Mouse (Mus musculus) right cerebral cortex, adult 2 months (tissue): Measurements from ENCODE around the gene Scn1b.

Experiments used
- DNase-seq, 2 experiments: peaks; one replicate each; pipeline ENCODE4 v3.0.0; 2021 to 2022; ENCODE audit warnings: low spot score in 2 of 2

Scn1b gene

DNA sequence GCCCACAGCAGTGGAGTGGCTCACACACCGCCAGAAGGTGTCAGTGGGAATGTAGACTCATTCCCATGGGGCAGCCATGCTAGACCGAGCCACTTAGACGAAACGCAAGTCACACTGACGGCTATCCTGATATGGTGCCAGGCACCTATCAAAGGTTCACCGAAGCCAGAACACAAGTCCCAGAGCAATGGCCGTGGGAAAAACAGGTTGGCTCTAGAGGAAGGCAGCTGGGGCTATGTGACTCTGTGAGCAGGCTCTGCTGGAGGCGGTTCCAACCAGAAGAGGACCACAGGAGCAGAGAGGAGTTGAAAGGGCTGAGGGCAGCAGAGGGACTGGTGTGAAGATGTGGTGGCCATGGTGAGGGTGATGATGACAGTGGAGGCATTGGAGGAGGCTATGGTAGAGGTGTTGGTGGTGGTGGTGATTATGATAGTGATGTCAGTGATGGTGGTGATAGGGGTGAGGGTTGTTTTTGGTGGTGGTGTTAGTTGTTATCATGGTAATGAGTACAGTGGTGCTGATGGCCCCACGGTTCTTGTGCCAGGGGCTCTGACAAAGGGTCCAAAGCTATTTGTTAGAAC is 40.5 kb downstream of the Scn1b start:
- DNase-seq = no peak

DNA sequence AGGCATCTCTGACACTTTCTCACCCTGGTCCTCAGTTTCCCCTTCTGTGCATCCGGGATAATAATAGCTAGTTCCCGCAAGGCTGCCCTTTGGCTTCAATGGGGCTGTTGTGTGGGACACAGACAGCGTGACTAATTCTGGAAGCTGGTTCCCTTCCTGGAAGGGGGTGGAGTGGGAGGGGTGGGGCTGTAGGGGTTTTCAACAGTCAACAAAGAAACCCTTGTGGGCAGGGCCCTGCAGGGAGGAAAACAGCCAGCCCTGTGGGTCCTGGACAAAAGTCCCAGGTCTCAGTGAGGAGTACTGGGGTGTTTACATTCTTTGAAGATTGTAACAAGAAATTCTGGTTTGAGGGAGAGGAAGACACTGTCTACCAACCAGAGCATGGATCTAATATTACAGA is 41.6 kb downstream of the Scn1b start:
- no peak for DNase-seq

DNA sequence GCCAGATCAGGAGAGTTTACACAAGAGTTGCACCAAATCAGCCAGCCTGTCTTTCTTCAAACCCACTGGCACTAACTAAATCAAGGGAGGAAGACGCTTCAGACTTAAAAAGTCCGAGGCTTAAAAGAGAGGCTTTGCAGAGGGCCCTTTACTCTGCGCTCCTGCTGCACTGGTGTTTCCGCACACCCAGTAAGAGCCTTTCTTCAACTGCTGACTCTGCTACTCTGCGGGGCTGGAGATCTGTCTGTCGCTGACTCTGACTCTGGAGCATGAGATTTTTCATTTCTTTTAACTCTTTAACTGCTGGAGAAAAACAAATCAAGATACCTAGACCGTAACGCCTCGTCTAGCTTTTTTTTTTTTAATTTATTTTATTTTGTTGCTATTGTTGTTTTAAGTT is 42.7 kb downstream of the Scn1b start:
- no peak for DNase-seq

DNA sequence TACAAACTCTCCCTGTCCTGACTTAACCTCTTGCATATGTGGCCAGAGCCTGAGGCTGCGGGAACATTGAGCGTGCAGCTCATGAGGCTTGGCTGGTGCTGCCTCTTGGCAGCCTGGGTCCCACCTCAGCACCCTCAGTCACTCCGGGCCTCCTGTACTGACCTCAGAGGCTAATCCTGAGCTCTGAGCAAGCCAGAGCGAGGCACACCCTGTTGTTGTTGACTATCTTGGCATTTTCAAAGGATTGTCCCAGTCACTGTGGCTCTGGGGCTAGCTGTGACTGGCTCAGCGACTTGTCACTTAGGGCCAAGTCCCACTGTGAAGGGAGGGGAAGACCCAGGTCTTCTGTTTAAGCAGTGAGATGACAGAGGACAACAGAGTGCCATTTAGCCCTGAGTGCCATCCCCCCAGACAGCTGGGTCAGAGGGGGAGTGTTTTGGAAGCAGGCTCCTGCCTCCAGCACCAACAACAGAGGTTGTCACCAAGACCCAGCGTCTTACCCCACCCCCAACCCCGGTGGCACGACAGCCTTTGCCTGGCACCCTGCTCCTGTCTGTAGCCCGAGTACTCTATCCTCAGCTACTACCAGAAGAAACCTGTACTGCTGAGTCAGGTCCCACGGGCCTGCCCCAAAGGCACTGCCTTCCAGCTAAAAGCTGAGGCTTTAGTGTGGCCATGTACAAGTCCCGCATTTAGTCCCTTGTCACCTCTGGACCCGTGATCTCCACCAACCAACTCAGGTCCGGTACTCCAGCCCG is 43.8 kb downstream of the Scn1b start:
- DNase-seq = no peak

DNA sequence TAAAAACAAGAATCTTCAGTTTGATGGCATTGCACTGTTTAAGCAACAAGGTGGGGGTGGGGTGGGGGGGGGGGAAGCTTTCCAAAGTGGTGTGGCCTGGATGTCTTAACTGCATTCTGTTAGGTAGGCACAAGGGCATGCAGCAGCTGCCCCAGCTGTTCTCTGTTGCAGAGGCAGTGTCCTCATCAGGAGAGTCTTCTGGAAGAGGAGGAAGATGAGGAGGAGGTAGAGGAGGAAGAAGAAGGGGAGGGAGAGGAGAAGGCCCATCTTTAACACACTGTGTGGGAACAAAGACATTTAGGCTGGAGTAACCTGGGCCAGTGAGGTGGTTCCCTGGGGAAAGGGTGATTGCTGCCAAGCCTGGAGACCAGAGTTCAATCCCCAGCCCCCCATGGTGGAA is 44.7 kb downstream of the Scn1b start:
- DNase-seq = no peak

DNA sequence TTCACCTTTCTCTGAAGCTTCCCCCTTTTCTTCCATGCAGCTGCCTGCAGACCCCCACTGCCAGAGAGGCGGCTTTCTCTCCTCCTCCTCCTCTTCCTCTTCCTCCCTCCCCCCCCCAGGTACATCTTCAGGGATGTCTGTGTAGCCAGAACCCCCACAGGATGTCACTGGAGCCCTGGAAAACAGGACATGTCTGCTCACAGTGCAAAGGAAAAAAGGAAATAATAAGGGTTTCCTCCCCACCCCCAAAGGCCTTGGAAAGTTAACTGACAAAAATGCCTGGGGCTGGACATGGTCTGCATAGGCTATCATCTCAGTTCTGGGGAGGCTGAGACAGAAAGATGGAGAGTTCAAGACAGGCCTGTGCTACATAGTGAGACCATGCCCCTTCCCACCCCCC is 45.7 kb downstream of the Scn1b start:
- no peak for DNase-seq

DNA sequence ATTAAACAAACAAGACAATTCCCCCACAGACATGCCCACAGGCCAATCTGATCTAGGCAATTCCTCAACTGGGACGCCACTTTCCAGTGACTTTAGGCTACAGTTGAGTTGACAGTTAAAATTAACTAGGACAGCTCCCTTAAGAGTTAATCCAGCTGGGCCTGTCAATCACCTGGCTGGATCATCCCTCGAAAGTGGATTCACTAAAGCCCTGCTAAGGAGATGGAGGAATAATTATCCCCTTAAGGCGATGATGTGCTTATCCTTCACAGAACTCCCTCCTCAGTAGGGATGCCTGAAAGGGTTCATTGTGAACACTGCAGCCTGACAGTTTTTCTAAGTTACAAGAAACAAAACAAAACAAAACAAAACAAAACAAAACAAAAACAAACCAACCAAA is 46.2 kb downstream of the Scn1b start:
- no peak for DNase-seq

DNA sequence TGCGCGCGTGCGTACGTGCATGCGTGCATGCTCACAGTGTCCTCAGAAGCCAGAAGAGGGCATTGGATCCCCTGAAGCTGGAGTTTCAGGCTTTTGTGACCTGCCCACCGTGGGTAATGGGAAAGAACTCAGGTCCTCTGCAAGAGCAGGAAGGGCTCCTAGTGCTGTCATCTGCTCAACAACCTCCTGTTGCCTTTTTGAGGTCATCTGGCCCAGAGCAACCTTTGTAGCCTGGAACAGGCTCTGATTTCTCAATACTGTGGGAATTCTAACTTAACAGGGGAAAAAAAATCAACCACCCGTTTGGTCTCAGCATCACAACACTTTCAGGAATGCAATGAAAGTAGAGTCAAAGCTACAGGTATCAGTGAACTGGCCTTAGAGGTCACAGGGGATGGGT is 47.1 kb downstream of the Scn1b start:
- no peak for DNase-seq

DNA sequence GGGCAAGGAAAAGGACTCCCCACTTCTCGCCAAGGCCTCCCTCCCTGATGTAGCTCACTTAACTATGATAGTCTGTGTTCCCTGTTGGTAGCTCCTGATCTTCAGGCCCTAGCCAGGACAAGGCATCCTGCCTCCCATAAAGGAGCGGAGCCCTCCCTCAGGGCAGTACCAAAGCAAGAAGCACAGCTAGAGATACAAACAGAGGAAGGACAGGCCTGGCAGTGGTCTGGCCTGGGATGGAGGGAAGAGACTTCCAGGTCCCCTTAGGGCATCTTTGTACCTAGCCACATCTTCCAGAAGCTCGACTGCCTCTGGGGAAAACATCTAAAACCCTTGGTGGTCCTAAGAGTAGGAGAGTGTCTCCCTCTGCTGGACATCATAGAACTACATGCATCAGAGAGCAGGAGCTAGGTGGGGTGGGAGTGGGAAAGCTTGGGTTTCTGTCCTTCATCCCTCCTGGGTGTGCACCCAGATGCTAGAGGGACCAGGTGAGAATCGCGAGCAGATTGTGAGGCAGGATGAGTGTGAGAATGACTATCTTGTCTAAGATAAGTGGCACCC is 48.8 kb downstream of the Scn1b start:
- peak; percentile 76 to 81 for DNase-seq

DNA sequence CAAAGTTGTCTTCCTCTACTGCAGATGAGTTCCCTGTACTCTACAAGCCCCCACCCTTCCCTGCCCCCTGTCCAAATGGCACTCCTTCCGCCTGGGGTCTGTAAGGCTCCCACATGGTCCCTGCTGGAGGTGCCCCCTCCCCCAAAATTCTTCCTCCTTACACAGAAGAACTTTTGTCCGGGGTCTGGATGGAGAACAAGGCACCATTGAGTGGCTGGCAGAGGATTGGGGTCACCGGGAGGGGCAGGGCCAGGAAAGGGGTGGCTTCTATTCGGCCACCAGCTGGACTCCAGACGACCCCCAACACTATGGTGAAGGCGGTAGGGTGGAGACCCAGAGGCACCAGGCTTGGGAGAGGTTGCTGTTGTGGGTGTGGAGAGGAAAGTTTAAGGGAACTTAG is 49.3 kb downstream of the Scn1b start:
- DNase-seq = peak in 1 of 2 experiments; percentile 33

DNA sequence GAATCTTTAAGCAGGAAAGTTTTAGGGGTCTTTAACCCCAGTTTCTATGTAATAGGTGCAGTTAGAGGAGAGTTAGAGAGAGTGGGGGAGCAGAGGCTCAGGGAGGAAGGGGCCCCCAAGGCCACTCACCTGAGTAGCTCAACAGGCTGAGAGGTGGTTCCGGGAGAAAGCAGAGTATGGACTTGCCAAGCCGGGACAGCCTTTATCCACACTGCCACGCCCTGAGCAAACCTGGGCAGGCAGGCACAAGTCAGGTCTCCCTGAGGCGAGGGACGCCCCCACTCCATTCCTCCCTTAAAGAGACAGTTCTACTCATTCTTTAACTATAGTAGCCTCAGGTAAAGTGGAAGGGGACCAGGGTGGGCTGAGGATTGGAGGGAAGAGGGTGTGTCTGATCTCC is 50.3 kb downstream of the Scn1b start, which contains the start of gene Fxyd3:
Gene Fxyd3 (minus strand): TSS at position 213 of the 400 bp plus-strand sequence.
- no peak for DNase-seq

DNA sequence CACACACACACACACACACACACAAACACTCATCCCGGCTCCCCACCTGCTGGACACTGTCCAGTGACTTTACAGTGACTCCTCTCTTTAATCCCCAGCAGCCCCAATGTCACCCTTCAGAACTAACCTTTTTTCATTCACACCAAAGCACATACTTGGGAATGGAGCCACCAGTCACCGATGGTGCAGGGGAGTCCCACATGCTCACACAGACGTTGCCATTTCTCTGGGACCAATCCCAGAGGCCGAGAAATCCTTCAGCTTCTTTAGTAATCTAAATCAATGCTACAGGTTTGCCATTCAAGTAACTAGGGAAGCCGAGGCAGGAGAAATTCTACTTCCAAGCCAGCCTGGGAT is 52.1 kb downstream of the Scn1b start:
- no peak for DNase-seq

DNA sequence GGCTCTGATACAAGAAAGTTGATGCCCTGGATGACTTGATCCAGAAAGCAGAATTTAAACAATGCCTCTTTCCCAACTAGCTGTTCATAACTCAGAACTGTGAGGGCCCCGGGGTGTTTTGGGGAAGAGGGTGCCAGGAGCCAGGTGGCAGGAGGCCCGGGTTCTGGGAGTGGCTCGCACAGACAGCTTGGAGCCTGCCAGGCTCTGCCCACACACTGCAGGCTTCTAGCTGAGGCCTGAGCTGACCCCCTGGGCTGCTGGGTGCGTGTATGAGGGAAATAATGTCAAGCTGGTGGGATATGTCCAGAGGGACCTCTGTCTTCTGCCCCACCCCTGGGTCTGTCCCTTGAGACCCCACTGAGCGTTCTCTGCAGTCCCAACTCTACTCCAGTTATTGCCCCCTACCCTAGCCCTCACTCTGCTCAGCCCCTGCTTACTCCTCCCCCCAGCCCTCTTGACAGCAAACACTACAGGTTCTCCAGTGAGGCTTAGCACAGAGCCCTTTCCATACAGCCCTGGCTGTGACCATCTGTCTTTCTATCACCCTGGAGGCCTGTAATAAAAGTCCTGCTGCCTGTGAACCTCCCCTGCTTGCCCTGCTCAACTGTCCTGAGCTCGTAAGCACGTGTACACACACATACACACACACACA is 52.6 kb downstream of the Scn1b start:
- DNase-seq = no peak

DNA sequence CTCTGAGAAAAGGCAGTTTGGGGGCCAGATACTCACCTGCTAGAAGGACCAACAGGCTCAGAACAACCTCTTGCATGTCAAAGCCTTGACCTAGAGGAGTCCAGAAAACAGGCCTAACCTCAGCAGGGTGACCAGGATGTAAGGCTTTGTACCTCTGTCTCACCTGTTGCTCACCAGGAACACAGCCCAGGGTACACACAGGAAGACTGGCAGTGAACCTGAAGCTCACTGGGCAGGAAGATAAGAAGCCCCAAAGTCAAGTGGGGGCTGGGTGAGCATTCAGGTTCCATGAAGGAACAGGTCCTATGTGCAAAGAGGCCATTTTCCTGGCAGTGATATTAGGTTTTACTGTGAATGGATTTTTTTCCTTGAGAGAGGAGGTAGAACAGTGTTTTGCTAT is 53.3 kb downstream of the Scn1b start:
- DNase-seq = no peak

DNA sequence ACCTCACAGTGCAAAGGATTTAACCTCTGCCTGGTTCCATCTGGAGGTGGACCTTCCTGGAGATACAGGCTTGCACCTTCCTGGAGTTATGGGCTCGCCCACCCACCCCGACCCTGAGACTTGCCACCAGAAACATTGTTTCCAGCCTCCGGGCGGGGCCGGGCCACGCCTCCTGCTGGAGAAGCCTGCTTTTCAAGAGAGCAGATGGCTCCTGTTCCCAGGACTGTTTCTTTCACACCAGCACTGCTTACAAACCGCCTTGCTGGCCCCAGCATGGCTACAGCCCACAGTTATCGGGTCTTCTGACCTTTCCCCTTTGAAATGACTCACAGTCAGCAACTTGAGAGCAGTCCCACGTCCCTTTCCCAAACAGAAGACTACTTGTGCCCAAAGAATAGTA is 54.5 kb downstream of the Scn1b start:
- no peak for DNase-seq

DNA sequence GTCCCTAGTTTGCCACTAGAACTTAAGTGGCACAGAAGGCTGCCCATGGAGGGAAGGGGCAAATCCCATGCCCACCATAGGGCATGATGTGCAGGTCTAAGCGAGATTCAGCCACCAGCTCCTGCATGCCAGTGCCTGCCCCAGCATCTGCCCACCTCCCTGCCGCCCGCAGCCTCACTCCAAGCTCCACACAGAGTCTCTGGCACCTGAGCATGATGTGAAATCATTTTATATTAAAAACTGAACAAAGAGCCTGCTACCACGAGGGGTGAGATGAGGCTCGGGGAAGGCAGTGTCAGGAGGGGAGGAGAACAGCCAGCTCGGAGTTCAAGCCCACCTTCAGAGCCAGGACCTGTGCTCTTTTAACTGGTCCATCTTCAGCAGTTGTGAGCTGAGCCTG is 56.5 kb downstream of the Scn1b start:
- DNase-seq = no peak

DNA sequence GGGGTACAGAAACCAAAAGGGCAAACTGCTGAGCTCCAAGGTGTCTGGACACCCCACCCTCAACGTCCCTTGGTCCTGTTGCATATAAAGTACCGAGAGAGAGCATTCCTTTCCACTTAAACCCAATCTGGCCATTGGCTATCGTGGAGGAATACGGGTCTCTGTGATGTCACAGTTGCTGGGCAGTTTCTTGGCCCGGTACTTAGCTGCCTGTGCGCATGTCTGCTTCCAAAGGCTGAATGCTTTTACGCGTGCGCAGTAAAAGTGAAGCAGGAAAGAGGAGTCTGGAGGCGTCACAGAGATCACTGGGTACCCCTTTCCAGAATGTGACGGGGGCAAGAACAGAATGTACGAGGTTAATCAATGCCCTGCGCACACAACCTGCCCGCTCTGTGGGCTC is 57.3 kb downstream of the Scn1b start:
- DNase-seq = no peak

DNA sequence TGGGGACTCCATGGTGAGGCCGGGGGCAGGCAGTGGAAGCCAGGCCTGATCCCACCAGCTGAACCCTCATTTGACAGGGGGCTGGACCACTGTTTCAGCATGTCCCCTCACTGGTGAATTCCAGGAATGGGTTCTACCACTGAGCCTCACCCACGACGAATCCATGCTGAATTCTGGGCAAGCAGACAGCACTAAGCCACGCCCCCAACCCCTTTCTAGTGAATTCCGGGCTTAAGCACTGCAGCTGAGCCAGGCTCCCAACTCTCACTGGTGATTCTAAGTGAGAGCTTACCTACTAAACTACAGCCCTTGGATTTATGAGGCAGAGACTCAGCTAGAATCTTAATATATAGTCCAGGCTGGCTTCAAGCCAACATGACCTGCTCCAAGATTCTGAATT is 59.0 kb downstream of the Scn1b start:
- DNase-seq = no peak
